Mouse (Mus musculus) midbrain, postnatal 0 days (tissue): Measurements from ENCODE around the gene Impg1. TPM values are rescaled to one million over a fixed set of nuclear protein-coding genes. Genes with fewer than 3 reads are reported as not detected.

Experiments
- ATAC-seq: fragments of 200-750 bp; cut with Nextera tagmentation; 2 replicates; pipeline ENCODE4 v1.8.0; 2017; ENCODE audit warnings: moderate number of reproducible peaks, mild to moderate bottlenecking, moderate TSS enrichment, moderate library complexity; ENCODE audit not compliant: low FRiP score
- DNase-seq: peaks from one replicate; pipeline ENCODE4 v3.0.0-alpha.2; 2015; ENCODE audit warnings: low spot score
- H3K27ac ChIP-seq: fragments of 300-500 bp; sonication (generic); 2 replicates; pipeline ENCODE4 v1.5.1; 2014; ENCODE audit warnings: low read depth, mild to moderate bottlenecking, low read length, mixed read lengths
- H3K27me3 ChIP-seq: fragments of 300-500 bp; sonication (generic); 2 replicates; pipeline ENCODE4 v1.6.1; 2014; ENCODE audit warnings: low read length, control low read depth, mixed read lengths; ENCODE audit not compliant: insufficient read depth
- H3K36me3 ChIP-seq: fragments of 300-500 bp; sonication (generic); 2 replicates; pipeline ENCODE4 v1.6.1; 2014; ENCODE audit warnings: low read length, control low read depth, mixed read lengths; ENCODE audit not compliant: insufficient read depth
- H3K4me1 ChIP-seq: fragments of 300-500 bp; sonication (generic); 2 replicates; pipeline ENCODE4 v1.6.1; 2014; ENCODE audit warnings: mild to moderate bottlenecking, control low read depth, antibody characterized with exemption, low read length, mixed read lengths; ENCODE audit not compliant: insufficient read depth
- H3K4me2 ChIP-seq: fragments of 300-500 bp; sonication (generic); 2 replicates; pipeline ENCODE4 v1.6.1; 2014; ENCODE audit warnings: low read depth, mild to moderate bottlenecking, low read length, mixed read lengths; ENCODE audit not compliant: poor library complexity, severe bottlenecking
- H3K4me3 ChIP-seq: fragments of 300-500 bp; sonication (generic); 2 replicates; pipeline ENCODE4 v1.5.1; 2014; ENCODE audit warnings: low read depth, mild to moderate bottlenecking, low read length, moderate library complexity
- H3K9ac ChIP-seq: fragments of 300-500 bp; sonication (generic); replicated peaks from 2 replicates; pipeline ENCODE4 v1.6.1; 2014; ENCODE audit warnings: mild to moderate bottlenecking, low read length, moderate library complexity, mixed read lengths; ENCODE audit not compliant: poor library complexity, severe bottlenecking
- H3K9me3 ChIP-seq: fragments of 300-500 bp; sonication (generic); 2 replicates; pipeline ENCODE4 v1.6.1; 2016; ENCODE audit warnings: low read length, control low read depth
- CTCF ChIP-seq: IDR thresholded peaks from 2 replicates; pipeline ENCODE4 v1.5.1; 2016; ENCODE audit warnings: antibody characterized with exemption, mild to moderate bottlenecking
- WGBS: fragments of 180-500 bp; shearing (Covaris S2); extraction: QIAGEN DNeasy Blood & Tissue Kit; methylation state at CpG from one replicate; pipeline ENCODE4 v1.1.7; 2014; 5-methylcytosine and 5-hydroxymethylcytosine counted together
- polyA plus RNA-seq: library from polyadenylated mRNA; unstranded; fragments of >200 nt; fragmentation: Nextera tagmentation; extraction: Ambion mirVana; gene quantifications from 2 replicates; pipeline ENCODE4 v1.2.1, GENCODE M21; 2015
- total RNA-seq: library from RNA; depleted of rRNA; stranded (reverse); fragments of >200 nt; gene quantifications from 2 replicates; pipeline ENCODE4 v1.2.3, GENCODE M21; 2014

The Impg1 gene
- total and polyA plus RNA-seq, 2 experiments from 2014 or later = not detected

GRCm38 (mm10) chr9:80360063-80360462 is 105.2 kb downstream of the Impg1 start:
- DNase-seq = no peak
- Histone ChIP-seq H3K4me1 (no peaks in the 10 kb centered on the region), H3K27me3 (no peaks in the 10 kb centered on the region), H3K27ac (no peak overlapping the region), H3K4me2 (no peak overlapping the region), H3K4me3 (no peak overlapping the region), H3K36me3 (no peaks in the 10 kb centered on the region), H3K9me3 (no peaks in the 10 kb centered on the region), H3K9ac (no peak overlapping the region)
- no peak for TF ChIP-seq CTCF
- no peak for ATAC-seq

GRCm38 (mm10) chr9:80351678-80352331 is 113.5 kb downstream of the Impg1 start:
- WGBS = 10% methylated on average over 20 of the region's 20 CpGs

GRCm38 (mm10) chr9:80351295-80351677 is 114.0 kb downstream of the Impg1 start:
- Histone ChIP-seq H3K4me3 (peak overlapping the region; percentile 13; the same call in 1 of the 2 replicates), H3K9me3 (no peaks in the 10 kb centered on the region), H3K4me2 (peak overlapping the region; percentile 37), H3K36me3 (no peaks in the 10 kb centered on the region), H3K27me3 (no peaks in the 10 kb centered on the region), H3K27ac (no peak overlapping the region), H3K9ac (no peak overlapping the region), H3K4me1 (no peaks in the 10 kb centered on the region)
- ATAC-seq (no peak), DNase-seq (no peak)
- no peak for TF ChIP-seq CTCF
- WGBS = 51% methylated on average over 7 of the region's 7 CpGs

More at GRCm38 (mm10) chr9:80351678-80352331, 113.5 kb downstream of the Impg1 start:
- no peaks in the 10 kb centered on the region for H3K36me3 ChIP-seq
- peak overlapping the region; percentile 13; the same call in 1 of the 2 replicates for H3K4me3 ChIP-seq
- TF ChIP-seq CTCF = no peak; the same call in 1 of the 2 replicates
- H3K9ac ChIP-seq = no peak overlapping the region
- peak overlapping the region; percentile 37 for H3K4me2 ChIP-seq
- H3K27me3 ChIP-seq = no peaks in the 10 kb centered on the region
- no peak overlapping the region for H3K27ac ChIP-seq
- no peaks in the 10 kb centered on the region for H3K9me3 ChIP-seq
- H3K4me1 ChIP-seq = no peaks in the 10 kb centered on the region
- ATAC-seq = peak; percentile 58; the same call in 1 of the 2 replicates
- DNase-seq = peak; percentile 54

- no peak overlapping the region for H3K9ac ChIP-seq
- no peak overlapping the region for H3K27ac ChIP-seq
- no peaks in the 10 kb centered on the region for H3K4me1 ChIP-seq
- ATAC-seq (no peak), DNase-seq (no peak)
- no peak overlapping the region for H3K4me3 ChIP-seq
- no peaks in the 10 kb centered on the region for H3K36me3 ChIP-seq
- no peaks in the 10 kb centered on the region for H3K9me3 ChIP-seq
- WGBS = 94% methylated on average over 6 of the region's 6 CpGs
- no peaks in the 10 kb centered on the region for H3K27me3 ChIP-seq
- no peak for TF ChIP-seq CTCF
- no peak overlapping the region for H3K4me2 ChIP-seq
These were observed 120.8 kb downstream of the Impg1 start for GRCm38 (mm10) chr9:80344451-80345000.

GRCm38 (mm10) chr9:80342520-80342919 is 122.8 kb downstream of the Impg1 start:
- DNase-seq (no peak), ATAC-seq (no peak)
- TF ChIP-seq CTCF = no peak
- Histone ChIP-seq H3K27ac (no peak overlapping the region), H3K4me3 (no peak overlapping the region), H3K36me3 (no peaks in the 10 kb centered on the region), H3K4me1 (no peaks in the 10 kb centered on the region), H3K9me3 (no peaks in the 10 kb centered on the region), H3K4me2 (no peak overlapping the region), H3K9ac (no peak overlapping the region), H3K27me3 (no peaks in the 10 kb centered on the region)
- WGBS = 92% methylated on average over 6 of the region's 6 CpGs

GRCm38 (mm10) chr9:80341756-80342155 is 123.5 kb downstream of the Impg1 start:
- TF ChIP-seq CTCF = no peak
- 97% methylated on average over 16 of the region's 16 CpGs for WGBS
- Histone ChIP-seq H3K4me1 (no peaks in the 10 kb centered on the region), H3K4me2 (no peak overlapping the region), H3K9ac (no peak overlapping the region), H3K27me3 (no peaks in the 10 kb centered on the region), H3K4me3 (no peak overlapping the region), H3K9me3 (no peaks in the 10 kb centered on the region), H3K27ac (no peak overlapping the region), H3K36me3 (no peaks in the 10 kb centered on the region)
- no peak for ATAC-seq
- DNase-seq = no peak
